Mouse (Mus musculus) layer of hippocampus, adult 8-10 months (tissue): ENCODE results near the gene Gbp2b. TPM values are rescaled to one million over a fixed set of nuclear protein-coding genes. Genes with fewer than 3 reads are reported as not detected.
"Not testable (repeated sequence)": the region's sequence is repeated elsewhere in the genome, so short reads cannot be mapped to it uniquely, and the experiment has no call there.

Source experiments
- DNase-seq, 2 experiments: peaks; one replicate each; pipeline ENCODE4 v3.0.0; 2022; ENCODE audit warnings: low spot score in 2 of 2
- total RNA-seq, 4 experiments: library from RNA; stranded (reverse); gene quantifications; 2 replicates each; pipeline ENCODE4 v1.2.4; 2022

Gene Gbp2b
- under 1 TPM in 2 of 4 experiments, not detected in 2; 0.14 to 0.39 TPM for total RNA-seq

DNA sequence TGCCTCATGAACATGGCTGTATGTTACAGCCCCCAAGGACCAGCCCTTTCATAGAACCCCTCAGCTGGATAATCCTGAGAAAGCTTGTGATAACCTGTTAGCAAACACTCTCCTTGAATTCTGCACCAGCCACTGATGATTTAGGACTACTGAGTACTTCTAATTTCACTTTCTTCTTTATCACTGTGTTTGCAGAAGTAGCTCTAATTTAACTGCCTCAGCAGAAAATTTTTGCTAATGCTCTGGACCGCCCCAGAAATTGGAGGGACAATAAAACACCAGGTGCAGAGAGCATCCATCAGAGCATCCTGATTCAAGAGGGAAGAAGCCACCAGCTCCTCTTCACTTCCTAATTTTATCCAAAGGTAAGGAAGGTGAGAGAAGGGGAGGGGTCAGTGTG, at the start of gene Gbp2b:
Gene Gbp2b (plus strand): TSS at position 301 of the 400 bp plus-strand sequence.
- no peak for DNase-seq

DNA sequence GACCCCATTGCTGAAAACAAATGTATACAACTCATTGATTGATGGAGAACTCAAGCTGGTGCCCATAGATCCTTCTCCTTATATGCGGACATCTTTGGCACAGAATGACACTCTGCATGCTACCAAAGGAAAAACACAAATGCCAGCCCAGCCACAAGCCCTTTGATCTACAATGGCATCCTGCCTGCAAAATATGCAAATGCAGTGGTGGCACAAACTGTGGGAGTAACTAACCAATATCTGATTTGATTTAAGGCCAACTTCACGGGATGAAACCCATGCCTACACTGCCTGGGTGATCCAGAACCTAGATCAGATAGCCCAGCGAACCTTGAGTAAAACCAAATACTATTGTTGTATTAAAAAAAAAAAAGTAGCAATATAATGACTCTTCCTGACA, 48.0 kb upstream of the Gbp2b start:
- no peak for DNase-seq

DNA sequence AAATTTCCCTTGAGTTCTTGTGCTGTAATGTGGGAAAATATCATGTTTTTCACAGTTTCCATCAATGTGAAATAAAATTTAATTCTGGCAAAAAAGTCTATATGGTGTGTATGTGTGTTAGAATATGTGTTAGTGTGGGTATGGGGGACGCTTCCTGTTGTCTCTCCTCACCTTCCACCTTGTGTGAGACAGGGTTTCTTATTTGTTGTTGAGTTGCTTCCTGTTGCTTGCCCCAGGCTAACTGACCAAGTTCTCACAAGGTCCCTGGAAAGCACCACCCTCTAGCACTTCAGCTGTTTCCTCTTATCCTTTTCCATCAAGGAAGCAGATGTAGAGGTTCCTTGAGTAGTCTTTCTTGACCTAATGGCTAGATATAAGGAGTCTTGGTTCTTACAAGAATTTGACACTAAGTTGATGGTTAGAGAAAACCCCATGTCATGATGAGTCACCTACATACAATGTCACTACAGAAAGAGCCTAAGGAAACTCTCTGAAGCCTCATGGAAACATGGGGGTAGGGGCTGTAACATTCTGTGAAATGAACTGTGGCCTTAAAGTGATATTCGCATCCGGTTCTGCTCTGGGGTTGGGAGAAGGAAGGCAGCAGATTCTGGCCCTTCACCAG, 44.5 kb upstream of the Gbp2b start:
- no peak for DNase-seq

DNA sequence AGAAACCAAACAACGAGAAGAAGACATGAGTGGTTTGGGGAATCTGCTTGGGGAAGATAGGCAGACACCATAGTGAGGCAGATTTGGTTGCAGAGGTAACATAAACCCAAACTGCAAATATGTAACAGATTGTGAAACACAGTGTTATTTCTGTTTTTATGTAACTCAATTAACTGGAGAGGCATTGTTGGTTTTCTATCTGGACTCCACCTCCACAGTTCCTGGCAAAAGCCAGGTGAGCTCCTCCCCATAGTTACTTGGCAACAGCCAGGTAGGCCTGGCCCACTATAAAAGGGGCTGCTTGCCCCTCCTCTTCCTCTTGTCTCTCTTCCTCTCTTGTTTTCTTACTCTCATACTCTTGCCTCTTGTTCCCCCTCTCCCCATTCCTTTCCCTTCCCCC, 40.0 kb upstream of the Gbp2b start:
- no peak for DNase-seq

DNA sequence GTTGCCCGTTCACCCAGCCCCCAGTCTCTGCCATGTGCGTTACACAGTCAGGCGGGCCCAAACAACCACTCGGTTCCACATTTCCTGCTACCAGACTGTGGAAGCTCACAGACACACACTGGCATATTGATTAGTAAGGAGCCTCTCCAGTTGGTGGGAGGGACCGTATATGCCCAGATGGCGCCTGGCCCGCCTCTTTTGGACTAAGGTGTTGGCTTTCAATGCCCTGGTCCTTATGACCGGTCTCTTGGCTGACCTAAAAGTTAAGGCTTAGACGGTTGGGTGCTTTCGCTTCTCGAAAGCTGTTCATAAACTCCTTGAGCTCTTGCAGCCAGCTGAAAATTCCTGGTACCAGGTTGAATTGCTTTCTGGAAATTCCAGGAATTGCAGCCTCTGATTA, 39.0 kb upstream of the Gbp2b start:
- DNase-seq, result no peak

DNA sequence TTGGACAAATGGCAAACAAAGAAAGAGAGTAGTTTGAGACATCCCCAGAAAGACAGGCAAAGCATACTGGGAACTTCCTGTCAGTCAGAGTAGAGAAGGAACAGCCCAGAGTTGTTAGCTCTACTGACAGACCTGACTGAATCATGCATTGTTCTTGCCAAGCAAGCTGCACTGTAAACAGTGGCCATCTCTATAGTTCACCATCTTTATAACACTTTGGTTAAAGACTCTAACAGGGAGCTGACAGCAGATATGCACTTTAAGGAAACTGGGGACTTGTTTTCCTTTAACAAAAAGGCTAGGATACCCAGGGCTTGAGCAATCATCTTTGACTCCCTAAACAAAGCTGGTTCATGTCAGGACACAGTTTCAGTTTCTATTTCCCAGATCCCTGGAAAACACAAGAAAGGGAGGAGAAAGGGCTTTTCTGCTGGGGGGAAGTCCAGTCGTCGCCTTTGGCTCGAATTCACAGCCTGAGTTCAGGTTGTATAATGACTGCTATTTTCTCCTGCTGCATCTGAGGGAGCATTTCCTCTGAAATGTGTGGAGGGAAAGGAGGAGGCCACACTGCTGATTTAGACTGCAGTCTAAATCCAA, 34.9 kb upstream of the Gbp2b start, which contains the start of gene Gbp3:
Gene Gbp3 (plus strand): TSS at position 395 of the 597 bp plus-strand sequence.
- DNase-seq, result no peak

DNA sequence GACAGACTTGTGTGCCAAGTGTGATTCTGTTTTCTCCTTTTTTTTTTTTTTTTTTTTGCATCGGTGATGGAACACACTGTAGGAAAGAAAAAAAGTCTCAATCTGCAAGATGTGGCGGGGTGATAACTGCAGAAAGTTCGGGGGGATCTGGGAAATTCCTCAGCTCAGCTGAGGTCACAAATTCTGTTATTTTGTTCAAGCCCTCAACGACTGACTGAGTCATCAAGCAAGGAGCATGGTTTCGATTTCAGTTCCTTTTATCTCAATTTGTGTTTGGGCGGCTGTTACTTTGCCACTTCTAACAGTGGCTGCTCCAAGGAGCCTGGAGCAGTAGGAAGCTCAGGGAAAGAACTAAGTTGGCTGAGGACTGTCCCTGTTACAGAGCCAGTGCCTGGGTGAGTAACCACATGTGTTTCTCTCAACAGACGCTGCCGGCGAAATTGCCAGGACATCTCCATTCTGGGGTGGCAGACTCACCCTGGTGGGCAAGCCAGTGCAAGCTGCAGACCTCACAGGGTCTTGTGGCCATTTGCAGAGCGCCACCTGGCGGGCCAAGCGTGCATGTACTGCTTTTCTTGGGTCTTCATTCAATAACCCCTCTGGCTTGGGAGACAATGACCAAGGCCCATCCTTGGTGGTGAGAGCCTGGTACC, 34.2 kb upstream of the Gbp2b start:
- peak; percentile 36 to 76 for DNase-seq

DNA sequence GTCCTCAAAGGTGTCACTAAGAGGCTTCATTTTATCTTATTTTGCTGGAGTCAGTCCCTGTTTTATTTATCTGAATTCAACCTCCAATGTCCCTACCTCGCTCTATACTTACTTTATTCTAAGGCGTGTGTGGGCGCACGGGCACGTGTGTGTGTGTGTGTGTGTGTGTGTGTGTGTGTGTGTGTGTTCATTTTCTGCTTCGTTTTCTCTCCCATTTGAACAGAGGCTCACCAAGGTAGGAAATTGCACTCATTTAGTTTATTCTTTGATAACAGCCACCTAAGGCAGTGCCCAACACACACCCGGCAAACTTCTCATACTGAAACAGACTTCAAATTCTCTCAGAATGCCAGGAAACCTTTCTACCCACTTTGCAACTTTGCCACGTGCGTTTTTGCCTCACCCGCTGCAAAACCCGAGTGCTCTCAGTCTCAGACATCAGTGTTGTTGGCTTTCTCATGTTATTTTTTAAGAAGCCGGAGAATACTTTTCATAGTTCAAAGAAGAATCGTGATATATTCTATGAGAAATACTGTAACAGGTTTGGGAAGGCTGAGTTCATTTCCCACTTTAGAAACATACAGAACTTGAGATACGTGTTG, 33.5 kb upstream of the Gbp2b start:
- DNase-seq, result no peak

DNA sequence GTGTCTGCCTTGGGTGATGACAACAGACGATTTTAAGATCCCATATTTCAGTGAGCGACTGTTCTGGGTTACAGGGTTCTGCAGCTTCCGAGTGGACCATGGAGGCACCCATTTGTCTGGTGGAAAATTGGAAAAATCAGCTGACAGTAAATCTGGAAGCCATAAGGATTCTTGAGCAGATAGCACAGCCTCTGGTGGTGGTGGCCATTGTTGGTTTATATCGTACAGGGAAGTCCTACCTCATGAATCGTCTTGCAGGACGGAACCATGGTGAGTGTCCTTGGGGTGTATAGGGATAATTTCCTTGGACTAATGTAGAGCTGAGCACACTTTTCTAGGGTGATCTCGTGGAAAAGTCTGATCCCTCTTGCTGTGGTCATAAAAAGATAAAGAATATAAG, 33.0 kb upstream of the Gbp2b start:
- no peak for DNase-seq

DNA sequence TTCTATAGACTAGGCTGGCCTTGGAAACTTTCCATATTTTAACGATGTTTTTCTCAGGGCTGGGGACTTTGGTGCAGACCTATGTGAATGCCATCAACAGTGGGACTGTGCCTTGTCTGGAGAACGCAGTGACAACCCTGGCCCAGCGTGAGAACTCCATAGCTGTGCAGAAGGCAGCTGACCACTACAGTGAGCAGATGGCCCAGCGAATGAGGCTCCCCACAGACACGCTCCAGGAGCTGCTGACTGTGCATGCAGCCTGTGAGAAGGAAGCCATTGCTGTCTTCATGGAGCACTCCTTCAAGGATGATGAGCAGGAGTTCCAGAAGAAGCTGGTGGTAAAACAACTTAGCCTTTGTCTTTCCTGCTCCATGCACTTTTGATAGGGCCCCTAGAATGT, 27.2 kb upstream of the Gbp2b start:
- DNase-seq, result not testable (repeated sequence)

DNA sequence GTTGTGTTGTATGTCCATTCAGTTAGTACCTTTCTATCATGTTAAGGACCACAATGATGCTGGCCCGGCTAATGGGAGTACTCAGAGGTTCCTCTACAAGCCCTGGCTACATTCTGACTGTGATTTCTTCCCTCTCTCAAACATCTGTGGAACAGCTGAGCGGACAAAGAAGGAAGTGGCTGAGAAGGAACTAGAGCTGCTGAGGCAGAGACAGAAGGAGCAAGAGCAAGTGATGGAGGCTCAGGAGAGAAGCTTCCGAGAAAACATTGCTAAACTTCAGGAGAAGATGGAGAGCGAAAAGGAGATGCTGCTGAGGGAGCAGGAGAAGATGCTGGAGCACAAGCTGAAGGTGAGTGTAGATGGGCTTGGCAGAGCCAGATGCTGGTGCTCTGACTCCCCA, 23.9 kb upstream of the Gbp2b start:
- DNase-seq, result no peak

DNA sequence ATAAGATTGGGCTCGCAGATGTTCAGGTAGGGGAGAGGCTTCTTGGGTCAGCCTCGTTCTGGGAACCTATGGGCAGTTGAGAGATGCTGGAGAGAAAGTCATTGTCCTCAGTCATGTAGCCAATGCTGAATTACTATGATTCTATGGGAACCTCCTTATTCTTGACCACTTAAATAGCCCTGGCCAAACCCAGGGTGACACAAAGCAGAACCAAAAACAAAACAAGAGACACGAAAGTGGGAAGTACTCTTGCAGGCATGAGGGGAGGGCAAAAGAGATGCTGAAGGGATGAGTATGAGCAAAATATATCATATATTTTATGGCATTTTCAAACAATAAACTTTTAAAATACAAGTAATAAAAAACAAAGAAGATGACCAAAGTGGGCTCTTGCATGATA, 17.5 kb upstream of the Gbp2b start:
- DNase-seq, result no peak

DNA sequence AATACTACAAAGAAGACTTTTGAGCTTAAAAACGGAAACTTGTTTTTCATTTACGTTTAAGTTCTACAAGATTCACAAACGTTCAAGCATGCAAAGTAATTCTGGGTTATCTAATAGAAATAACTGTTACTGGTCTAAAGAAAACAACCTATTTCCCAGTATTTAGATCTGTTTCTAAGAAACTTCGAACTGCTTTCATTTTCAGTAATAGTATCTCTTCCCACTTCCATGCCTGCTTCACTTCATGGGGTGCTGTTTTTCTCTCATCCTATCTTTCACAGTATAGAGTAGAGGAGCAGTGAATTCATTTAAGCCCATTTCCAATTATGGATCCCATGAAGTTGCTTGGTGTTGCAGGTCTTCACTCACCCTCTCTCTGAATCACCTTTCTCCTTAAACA, 16.3 kb upstream of the Gbp2b start:
- DNase-seq, result no peak

DNA sequence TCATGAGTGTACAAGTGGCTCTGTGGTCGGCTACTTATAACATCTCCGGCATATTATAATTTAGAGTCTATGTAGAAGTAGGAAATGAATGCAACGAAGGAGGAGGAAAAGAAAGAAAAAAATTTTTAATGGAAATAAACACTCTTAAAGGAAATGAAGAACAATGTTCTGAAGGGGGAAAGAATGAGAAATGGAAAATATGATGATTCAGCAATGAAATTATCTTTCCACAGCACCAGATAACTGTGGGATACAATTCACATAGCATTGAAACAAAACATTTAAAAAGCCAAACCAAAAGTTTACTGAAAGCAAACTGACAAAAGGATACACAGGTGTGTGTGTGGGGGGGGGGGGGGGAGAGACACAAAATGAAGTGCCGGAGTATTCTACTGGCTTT, 11.6 kb upstream of the Gbp2b start:
- DNase-seq, result no peak

DNA sequence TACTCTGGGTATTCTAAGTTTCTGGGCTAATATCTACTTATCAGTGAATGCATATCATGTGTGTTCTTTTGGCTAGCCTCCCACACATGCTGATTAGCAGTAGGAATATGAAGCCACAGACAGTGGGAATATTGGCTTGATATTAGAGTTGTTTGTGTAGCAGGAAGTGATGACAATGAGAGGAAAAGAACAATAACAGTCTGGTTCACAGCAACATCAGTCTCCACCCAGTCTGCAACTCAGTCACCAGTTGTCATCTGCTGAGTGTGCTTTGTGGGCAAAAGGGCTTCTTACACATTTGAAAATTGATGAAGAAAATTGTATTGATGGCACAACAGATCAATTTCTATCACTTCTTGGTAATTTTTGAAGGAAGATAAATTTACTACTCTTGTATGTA, 7.3 kb upstream of the Gbp2b start:
- DNase-seq, result no peak

DNA sequence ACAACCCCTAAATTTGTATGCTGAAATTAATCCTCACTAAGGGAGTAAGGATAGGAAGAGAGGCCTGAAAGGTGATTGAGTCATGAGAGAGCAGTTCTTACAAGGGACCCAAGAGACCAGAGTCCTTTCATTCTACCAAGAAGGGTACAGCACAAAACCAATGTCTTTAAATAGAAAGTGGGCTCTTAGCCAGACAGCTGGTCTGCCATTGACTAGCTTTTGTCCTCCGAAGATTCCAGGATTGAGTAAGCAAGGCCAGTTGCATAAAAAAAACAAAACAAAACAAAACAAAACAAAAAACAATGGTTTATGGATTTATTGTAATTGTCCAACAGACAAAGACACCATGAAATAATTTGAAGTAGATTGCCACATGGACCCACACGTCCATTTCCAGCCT, 5.8 kb upstream of the Gbp2b start:
- DNase-seq, result no peak

DNA sequence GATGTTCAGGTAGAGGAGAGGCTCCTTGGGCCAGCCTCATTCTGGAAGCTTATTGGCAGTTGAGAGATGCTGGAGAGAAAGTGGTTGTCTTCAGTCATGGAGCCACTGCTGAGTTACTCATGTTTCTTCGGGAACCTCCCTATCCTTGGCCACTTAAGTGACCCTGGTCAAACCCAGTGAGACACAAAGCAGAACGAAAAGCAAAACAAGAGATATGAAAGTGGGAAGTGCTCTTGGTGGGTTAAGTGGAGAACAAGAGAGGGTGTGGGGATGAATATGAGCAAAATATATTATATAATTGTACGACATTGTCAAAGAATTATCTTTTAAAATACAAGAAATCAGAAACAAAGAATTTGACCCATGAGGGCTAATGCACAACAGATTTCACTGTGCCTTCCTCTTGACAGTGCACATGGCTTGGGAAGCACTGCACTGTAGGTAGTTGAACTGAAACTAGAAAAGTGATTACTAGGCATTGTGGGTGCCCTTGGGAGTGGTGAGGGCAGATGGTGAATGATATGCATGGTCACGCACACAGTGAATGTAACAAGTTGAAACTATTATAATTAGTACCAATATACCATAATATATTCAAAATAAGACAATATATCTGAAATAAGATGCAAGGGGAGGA, 4.1 kb upstream of the Gbp2b start:
- DNase-seq, result no peak

DNA sequence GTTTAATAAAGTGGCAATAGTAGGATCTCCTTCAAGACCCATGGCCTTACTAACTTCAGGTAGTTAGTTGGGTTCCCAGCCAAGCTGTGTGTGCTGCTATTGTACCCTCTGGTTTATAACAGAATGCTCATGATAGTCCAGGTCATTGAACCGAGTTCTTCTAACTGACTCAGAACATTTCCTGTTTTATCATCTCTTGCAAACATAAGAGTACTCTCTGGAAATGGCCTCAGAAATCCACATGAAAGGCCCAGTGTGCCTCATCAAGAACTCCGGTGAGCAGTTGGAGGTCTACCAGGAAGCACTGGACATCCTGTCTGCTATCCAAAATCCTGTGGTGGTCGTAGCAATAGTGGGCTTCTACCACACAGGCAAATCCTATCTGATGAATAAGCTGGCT, 3.3 kb downstream of the Gbp2b start:
- no peak for DNase-seq

DNA sequence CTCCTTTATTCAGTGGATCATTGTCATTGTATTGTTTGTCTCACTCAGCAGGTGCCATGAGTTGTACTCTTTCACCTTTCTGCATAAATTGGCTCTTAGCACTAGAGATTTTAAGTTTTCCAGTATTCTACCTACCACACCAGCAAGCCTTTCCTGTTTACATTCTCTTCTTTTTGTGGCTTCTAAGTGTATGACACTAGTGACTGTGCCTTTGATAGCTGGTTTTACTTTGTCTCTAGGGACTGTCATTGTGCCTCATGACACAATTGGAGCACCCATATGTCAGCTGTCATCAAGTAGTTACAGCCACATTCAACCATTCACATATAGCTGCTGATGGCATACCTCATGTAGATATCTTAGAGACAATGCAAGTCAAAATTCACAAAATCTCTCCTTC, 7.0 kb downstream of the Gbp2b start:
- no peak for DNase-seq

DNA sequence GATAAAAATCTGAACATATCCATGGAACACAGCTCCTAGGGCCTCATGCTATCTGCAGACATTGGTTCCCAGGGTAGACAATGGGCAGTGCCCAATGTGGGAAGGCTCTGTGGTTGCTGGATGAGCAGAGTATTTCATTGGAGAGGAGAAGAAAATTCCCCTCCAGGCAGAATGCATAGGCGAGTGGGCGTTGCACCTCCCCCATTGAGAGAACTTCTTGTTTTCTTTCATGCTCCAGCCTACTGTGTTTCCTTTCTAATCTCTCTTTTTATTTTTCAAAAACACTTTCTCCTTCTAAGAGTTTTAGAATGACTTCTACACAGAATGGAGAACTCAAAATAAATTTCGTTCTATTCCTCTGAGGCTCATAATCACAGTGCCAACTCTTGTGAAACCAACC, 24.0 kb downstream of the Gbp2b start:
- no peak for DNase-seq

DNA sequence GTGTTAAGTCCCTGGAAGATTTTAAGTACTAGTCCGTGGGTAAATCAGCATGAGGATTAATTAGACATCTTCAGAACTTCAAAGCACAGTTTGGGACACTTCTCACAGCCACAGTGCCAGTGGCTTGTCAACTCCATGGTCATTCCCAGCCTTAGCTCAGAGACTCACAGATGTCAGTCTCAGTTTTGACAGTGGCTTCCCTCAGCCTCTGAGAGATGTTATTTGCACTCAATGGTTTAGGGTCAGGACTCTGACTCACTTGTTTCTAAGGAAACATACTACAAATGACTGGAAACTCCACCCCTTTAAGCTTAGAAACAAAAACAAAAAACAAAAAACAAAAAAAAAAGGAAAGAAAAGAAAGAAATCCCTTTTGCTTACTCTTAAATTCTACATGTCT, 25.0 kb downstream of the Gbp2b start:
- no peak for DNase-seq
